Mouse (Mus musculus) erythroblast, embryonic 14.5 days (primary cell): ENCODE measurements around the gene Resf1. TPM values are rescaled to one million over a fixed set of nuclear protein-coding genes. Genes with fewer than 3 reads are reported as not detected.

Experiments used
- H3K27me3 ChIP-seq: 2 replicates; pipeline ENCODE4 v1.6.1; 2012; ENCODE audit warnings: inconsistent platforms; ENCODE audit not compliant: control insufficient read depth
- H3K36me3 ChIP-seq: 2 replicates; pipeline ENCODE4 v1.6.1; 2012; ENCODE audit warnings: mild to moderate bottlenecking, inconsistent platforms; ENCODE audit not compliant: control insufficient read depth
- H3K4me1 ChIP-seq: 2 replicates; pipeline ENCODE4 v1.6.1; 2012; ENCODE audit warnings: inconsistent platforms; ENCODE audit not compliant: control insufficient read depth
- H3K4me3 ChIP-seq: replicated peaks from 2 replicates; pipeline ENCODE3; 2012; ENCODE audit warnings: moderate library complexity, mild to moderate bottlenecking, inconsistent platforms
- H3K9me3 ChIP-seq: 2 replicates; pipeline ENCODE4 v1.6.1; 2012; ENCODE audit warnings: low read length, inconsistent platforms, mixed read lengths; ENCODE audit not compliant: control insufficient read depth
- GATA1 ChIP-seq: IDR thresholded peaks from 2 replicates; pipeline ENCODE4 v1.6.1; 2012; ENCODE audit warnings: low read length, inconsistent platforms, mixed read lengths
- TAL1 ChIP-seq: IDR thresholded peaks from 3 replicates; pipeline ENCODE4 v1.6.1; 2012; ENCODE audit warnings: low read length, inconsistent platforms, mixed read lengths
- polyA plus RNA-seq: library from polyadenylated mRNA; stranded (reverse); fragments of >175 nt; gene quantifications from 2 replicates; pipeline ENCODE4 v1.2.3, GENCODE M21; 2012

The Resf1 gene
- polyA plus RNA-seq, 1 experiment = 0.28 TPM

GRCm38 (mm10) chr6:149366403-149366802 is 57.2 kb downstream of the Resf1 start:
- H3K36me3 ChIP-seq = no peaks in the 10 kb centered on the region
- H3K9me3 ChIP-seq = peaks cover 1% of the 10 kb centered on the region; the same call in 1 of the 2 replicates
- no peak for TF ChIP-seq TAL1
- no peak for TF ChIP-seq GATA1
- no peaks in the 10 kb centered on the region for H3K27me3 ChIP-seq
- H3K4me1 ChIP-seq = no peaks in the 10 kb centered on the region
- H3K4me3 ChIP-seq = no peak overlapping the region

- H3K4me3 ChIP-seq = no peak overlapping the region
- H3K27me3 ChIP-seq = no peaks in the 10 kb centered on the region
- H3K4me1 ChIP-seq = peaks cover 15% of the 10 kb centered on the region
- TF ChIP-seq TAL1 = no peak
- no peak; the same call in 1 of the 2 replicates for TF ChIP-seq GATA1
- no peaks in the 10 kb centered on the region for H3K9me3 ChIP-seq
- H3K36me3 ChIP-seq = no peaks in the 10 kb centered on the region
Measured at GRCm38 (mm10) chr6:149374986-149375457, 65.8 kb downstream of the Resf1 start.

- no peaks in the 10 kb centered on the region for H3K9me3 ChIP-seq
- H3K4me1 ChIP-seq = no peaks in the 10 kb centered on the region
- H3K4me3 ChIP-seq = no peak overlapping the region
- TF ChIP-seq TAL1 = no peak
- TF ChIP-seq GATA1 = no peak
- H3K36me3 ChIP-seq = no peaks in the 10 kb centered on the region
- H3K27me3 ChIP-seq = no peaks in the 10 kb centered on the region
Measured at GRCm38 (mm10) chr6:149383531-149383930, 74.3 kb downstream of the Resf1 start.

Other genes starting within 250 kb of the Resf1 start
- gene Dennd5b, start 207.7 kb upstream of the Resf1 start, polyA plus RNA-seq = 0.01 TPM in 1 of 2 replicates, not detected in the other
- gene Gm10203, start 179.2 kb upstream of the Resf1 start, polyA plus RNA-seq = not detected in 2 replicates
- gene Etfbkmt, start 169.6 kb upstream of the Resf1 start, polyA plus RNA-seq = 0.11 and 0.18 TPM in 2 replicates
- 0.16 and 0.22 TPM in 2 replicates for gene Amn1, start 120.7 kb upstream of the Resf1 start, polyA plus RNA-seq
- gene Bicd1, start 99.5 kb downstream of the Resf1 start, polyA plus RNA-seq = not detected in 2 replicates